Mouse (Mus musculus): ENCODE data around the gene Rab37.

Gene Rab37

DNA sequence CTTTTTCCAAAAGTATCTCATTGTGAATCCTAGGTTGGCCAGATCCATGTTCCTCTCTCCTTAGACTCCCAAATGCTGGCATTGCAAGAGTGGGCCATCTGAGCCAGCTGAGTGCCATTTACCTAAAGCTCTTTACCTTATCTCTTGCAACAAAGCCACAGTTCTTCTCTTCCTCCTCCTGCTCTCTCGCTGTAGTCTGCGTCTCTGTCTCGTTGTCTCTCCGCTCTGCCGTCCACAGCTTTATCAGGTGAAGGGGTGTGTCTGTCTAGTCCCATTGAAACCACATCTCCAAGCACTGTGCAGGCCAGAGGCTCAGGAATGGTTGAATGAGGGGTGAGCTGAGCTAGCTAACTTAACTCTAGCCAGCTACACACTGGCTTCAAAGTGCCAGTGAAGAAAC lies 104.7 kb downstream of the Rab37 start:
- no peak for DNase-seq (ENCODE audit: low read depth, low spot score)

- DNase-seq (ENCODE audit: low read depth, low spot score): no peak
Observed at GRCm38 (mm10) chr11:115197558-115197957, 106.3 kb downstream of the Rab37 start.

DNA sequence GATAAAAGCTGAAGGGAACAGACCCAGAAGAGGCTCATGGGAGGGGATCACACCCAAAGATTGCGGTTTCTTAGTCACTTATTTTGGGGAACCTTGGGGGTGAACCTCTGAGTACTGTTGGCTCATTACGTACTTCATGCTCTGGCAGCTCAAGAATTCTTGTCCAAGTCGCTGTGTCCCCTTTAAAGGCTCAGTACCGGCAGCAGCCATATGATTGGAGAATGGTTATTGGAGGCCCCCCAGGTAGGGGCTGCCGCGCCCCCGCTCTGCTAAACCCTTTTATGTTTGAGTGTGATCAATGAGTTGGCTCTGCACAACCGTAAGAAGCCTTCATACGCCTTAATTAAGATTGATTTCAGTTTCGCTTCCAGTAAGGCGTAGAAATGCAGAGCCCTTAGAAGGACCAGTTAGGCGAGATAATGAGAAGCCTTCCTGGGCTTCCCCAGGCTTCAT lies 107.7 kb downstream of the Rab37 start:
- DNase-seq (ENCODE audit: low read depth, low spot score): no peak

GRCm38 (mm10) chr11:115200520-115200919 lies 109.3 kb downstream of the Rab37 start:
- DNase-seq (ENCODE audit: low read depth, low spot score): no peak

- DNase-seq (ENCODE audit: low read depth, low spot score): peak; percentile 65
Observed at GRCm38 (mm10) chr11:115202316-115202715, 111.1 kb downstream of the Rab37 start.

- DNase-seq (ENCODE audit: low read depth, low spot score): no peak
Observed at GRCm38 (mm10) chr11:115202756-115203155, 111.5 kb downstream of the Rab37 start.

- DNase-seq (ENCODE audit: low read depth, low spot score): no peak
Observed at GRCm38 (mm10) chr11:115208126-115208525, 116.9 kb downstream of the Rab37 start.

- no peak for DNase-seq (ENCODE audit: low read depth, low spot score)
Observed at GRCm38 (mm10) chr11:115208776-115209732, 117.8 kb downstream of the Rab37 start.

DNA sequence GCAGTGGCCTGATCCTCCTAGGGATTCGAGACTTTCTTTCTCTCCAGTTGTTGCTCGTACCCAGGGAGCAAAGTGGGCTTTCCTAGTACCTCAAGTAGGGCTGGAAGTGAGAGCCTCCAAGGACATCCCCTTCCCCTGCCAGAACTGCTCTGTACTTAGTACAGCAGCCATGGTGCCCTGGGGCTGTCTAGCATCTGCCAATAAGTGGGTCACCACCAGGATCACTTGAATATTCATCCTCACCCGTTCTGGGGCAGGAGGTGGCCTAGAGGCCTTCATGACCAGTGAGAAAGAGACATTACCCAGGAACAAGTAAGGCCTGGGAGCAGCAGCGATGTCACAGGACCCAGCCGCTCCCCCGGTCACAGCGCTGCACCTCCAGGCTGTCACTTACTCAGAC lies 118.7 kb downstream of the Rab37 start:
- DNase-seq (ENCODE audit: low read depth, low spot score): no peak
